Mouse (Mus musculus) natural killer cell, adult 2 months (primary cell): Measurements from ENCODE around the gene Gm8281.
"Not testable (repeated sequence)": the region's sequence is repeated elsewhere in the genome, so short reads cannot be mapped to it uniquely, and the experiment has no call there.

ENCODE experiments used
- DNase-seq, 2 experiments: peaks; one replicate each; pipeline ENCODE4 v3.0.0; 2022; ENCODE audit warnings: low spot score in 2 of 2

The Gm8281 gene

DNA sequence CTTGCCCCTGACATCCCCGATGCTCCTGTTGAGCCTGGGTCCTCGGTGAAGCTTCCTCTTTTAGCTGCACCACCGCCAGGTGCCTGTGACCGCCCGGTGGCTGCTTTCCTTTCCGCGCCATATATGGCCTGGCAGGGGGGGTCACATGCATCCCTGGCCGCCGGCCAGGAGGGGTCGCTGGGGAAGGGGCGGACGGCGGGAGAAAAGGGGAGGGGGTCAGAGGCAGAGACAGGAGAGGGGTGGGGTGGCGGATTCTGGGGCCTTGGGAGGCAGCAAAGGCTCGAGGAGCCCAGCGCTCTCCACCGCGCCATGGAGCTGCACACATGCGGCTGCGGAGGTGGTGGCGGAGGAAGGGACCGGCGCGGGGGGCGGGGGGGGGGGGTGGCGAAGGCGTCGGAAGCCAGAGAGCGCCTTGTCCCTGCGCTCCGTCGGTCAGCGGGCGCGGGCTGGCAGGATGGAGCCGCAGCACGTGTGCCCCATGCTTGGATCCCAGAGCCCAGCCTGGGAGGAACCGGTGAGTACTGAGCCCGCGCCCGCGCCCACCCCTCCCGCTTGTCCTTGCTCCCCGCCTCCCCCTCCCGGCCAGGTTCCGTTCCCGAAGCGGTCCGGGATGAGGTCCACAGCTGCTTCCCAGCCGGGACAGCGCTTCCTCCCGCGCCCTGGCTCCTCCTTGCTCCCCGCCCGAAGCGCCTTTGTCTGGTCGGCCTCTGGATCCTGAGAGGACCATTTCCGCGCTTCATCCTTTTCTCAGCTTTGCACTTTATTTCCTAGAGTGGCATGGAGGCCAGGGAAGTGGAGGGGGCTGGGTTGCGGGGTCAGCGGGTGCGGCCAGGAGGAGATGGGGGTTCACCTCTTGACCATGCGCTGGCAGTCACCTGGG lies at the start of gene Gm8281:
TSS of gene Gm8281 (plus strand) at position 430 of the 880 bp plus-strand sequence.
- DNase-seq = not testable (repeated sequence)

- DNase-seq = not testable (repeated sequence)
Observed at GRCm38 (mm10) chr14:5050329-5050728, 20.5 kb upstream of the Gm8281 start, which contains the start of gene 4930555G01Rik. TSS of gene 4930555G01Rik (plus strand) at chr14:5050629.

- DNase-seq = not testable (repeated sequence)
Observed at GRCm38 (mm10) chr14:5131219-5131618, 60.4 kb downstream of the Gm8281 start, which contains the start of gene Gm8279. TSS of gene Gm8279 (plus strand) at chr14:5131519.
